Mouse (Mus musculus) heart, embryonic 16.5 days (tissue): Measurements from ENCODE around the gene Kiss1r. TPM values are rescaled to one million over a fixed set of nuclear protein-coding genes. Genes with fewer than 3 reads are reported as not detected.

Experiments used
- ATAC-seq: fragments of 200-750 bp; cut with Nextera tagmentation; replicated peaks from 2 replicates; pipeline ENCODE4 v1.8.0; 2017; ENCODE audit warnings: moderate number of reproducible peaks; ENCODE audit not compliant: insufficient read depth, low FRiP score; ENCODE audit errors: extremely low read depth
- H3K27ac ChIP-seq: fragments of 300-500 bp; sonication (generic); 2 replicates; pipeline ENCODE4 v1.5.1; 2014; ENCODE audit warnings: mild to moderate bottlenecking, low read length, control low read depth, moderate library complexity
- H3K27me3 ChIP-seq: fragments of 300-500 bp; sonication (generic); 2 replicates; pipeline ENCODE4 v1.6.1; 2014; ENCODE audit warnings: low read length, mixed read lengths; ENCODE audit not compliant: control insufficient read depth, insufficient read depth
- H3K36me3 ChIP-seq: fragments of 300-500 bp; sonication (generic); 2 replicates; pipeline ENCODE4 v1.6.1; 2014; ENCODE audit not compliant: control insufficient read depth, insufficient read depth
- H3K4me1 ChIP-seq: fragments of 300-500 bp; sonication (generic); 2 replicates; pipeline ENCODE4 v1.6.1; 2014; ENCODE audit warnings: low read length, mixed read lengths; ENCODE audit not compliant: control insufficient read depth, insufficient read depth
- H3K4me2 ChIP-seq: fragments of 300-500 bp; sonication (generic); 2 replicates; pipeline ENCODE4 v1.6.1; 2014; ENCODE audit warnings: low read depth, mild to moderate bottlenecking, control low read depth, low read length
- H3K4me3 ChIP-seq: fragments of 300-500 bp; sonication (generic); 2 replicates; pipeline ENCODE4 v1.5.1; 2014; ENCODE audit warnings: mild to moderate bottlenecking, control low read depth, low read length
- H3K9ac ChIP-seq: fragments of 300-500 bp; sonication (generic); 2 replicates; pipeline ENCODE4 v1.6.1; 2014; ENCODE audit warnings: low read length, control low read depth
- H3K9me3 ChIP-seq: fragments of 300-500 bp; sonication (generic); replicated peaks from 2 replicates; pipeline ENCODE4 v1.6.1; 2016; ENCODE audit warnings: low read length; ENCODE audit not compliant: control insufficient read depth
- WGBS: fragments of 180-500 bp; shearing (Covaris S2); extraction: QIAGEN DNeasy Blood & Tissue Kit; methylation state at CpG from one replicate; pipeline ENCODE4 v1.1.7; 2014; 5-methylcytosine and 5-hydroxymethylcytosine counted together
- polyA plus RNA-seq: library from polyadenylated mRNA; unstranded; fragments of >200 nt; fragmentation: Nextera tagmentation; extraction: Ambion mirVana; gene quantifications from 2 replicates; pipeline ENCODE4 v1.2.1, GENCODE M21; 2015

Gene Kiss1r
- polyA plus RNA-seq, 1 experiment from 2014 or later, result 0.64 TPM

DNA sequence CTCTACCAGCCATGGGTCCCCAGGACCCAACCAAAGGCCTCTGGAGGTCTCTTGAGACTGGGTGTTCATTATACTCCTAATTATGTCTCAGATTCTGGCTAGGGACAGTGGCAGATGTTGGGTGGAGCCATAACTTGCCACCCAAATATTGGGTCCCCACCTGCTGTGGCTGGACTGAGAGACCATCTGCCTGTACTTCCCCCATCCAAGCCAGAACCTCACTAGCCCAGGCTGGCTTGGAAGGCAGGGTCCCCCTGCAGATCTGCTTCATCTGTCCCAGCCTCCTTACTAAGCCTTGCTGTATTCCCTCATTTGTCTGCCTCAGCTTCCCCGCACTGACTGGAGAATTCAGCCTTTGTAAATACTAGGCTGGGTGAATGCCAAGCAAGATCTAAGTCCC, 51.4 kb downstream of the Kiss1r start:
- Histone ChIP-seq H3K4me3 (no peak overlapping the region), H3K36me3 (peaks cover 29% of the 10 kb centered on the region), H3K27me3 (peaks cover 23% of the 10 kb centered on the region), H3K4me2 (no peak overlapping the region), H3K9ac (no peak overlapping the region), H3K27ac (no peak overlapping the region), H3K9me3 (no peaks in the 10 kb centered on the region), H3K4me1 (peaks cover 9% of the 10 kb centered on the region)
- 73% methylated on average over 1 of the region's 1 CpGs for WGBS
- ATAC-seq, result no peak

GRCm38 (mm10) chr10:79969124-79969568, 52.4 kb downstream of the Kiss1r start:
- 16% methylated on average over 3 of the region's 3 CpGs for WGBS
- Histone ChIP-seq H3K27ac (no peak overlapping the region), H3K36me3 (peaks cover 24% of the 10 kb centered on the region), H3K4me2 (no peak overlapping the region), H3K9ac (no peak overlapping the region), H3K4me1 (peaks cover 9% of the 10 kb centered on the region), H3K9me3 (no peaks in the 10 kb centered on the region), H3K4me3 (no peak overlapping the region), H3K27me3 (peaks cover 23% of the 10 kb centered on the region)
- ATAC-seq, result no peak

DNA sequence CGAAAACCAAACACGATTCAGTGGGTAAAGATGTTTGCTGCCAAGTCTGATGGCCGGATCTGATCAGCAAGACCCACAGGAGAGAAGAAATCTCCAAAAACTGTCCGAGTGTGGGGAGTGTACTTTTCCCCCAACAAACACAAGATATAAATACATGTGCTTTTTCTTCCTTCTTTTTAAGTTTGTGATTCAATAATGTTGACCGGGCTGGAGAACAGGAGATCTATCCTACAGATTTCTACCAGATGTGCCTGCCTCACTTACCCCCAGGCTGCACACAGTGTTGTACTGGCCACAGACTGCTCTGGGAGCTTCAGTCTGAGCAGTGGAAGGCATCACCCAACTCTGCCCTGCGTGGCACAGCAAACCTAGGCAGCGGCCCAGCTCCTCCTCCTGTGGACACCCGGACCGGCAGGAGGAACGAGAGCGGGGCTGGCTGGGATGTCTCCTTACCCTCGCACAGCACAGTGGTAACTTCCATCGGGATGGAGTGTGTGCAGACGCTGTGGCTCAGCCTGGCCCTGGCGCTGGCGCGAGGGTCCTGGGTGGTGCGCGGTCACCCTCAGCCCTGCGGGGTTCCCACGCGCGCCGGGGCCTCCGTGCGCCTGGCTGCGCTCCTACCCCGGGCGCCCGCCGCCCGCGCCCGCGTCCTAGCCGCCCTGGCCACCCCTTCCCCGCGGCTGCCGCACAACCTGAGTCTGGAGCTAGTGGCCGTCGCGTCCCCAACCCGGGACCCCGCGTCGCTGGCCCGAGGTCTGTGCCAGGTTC, 53.8 kb downstream of the Kiss1r start, which contains the start of gene Grin3b:
TSS of gene Grin3b (plus strand) at position 301 of the 768 bp plus-strand sequence.
- peaks cover 9% of the 10 kb centered on the region for H3K4me1 ChIP-seq
- H3K4me2 ChIP-seq, result peak within 1 kb of the TSS; percentile 74
- peak within 1 kb of the TSS; percentile 65 for H3K9ac ChIP-seq
- no peak within 1 kb of the TSS for H3K27ac ChIP-seq
- H3K4me3 ChIP-seq, result peak within 1 kb of the TSS; percentile 54
- H3K36me3 ChIP-seq, result peaks cover 18% of the 10 kb centered on the region; the same call in 1 of the 2 replicates
- no peaks in the 10 kb centered on the region for H3K9me3 ChIP-seq
- WGBS, result 8% methylated on average over 47 of the region's 47 CpGs
- ATAC-seq, result no peak; the same call in 1 of the 2 replicates
- H3K27me3 ChIP-seq, result peaks cover 23% of the 10 kb centered on the region

DNA sequence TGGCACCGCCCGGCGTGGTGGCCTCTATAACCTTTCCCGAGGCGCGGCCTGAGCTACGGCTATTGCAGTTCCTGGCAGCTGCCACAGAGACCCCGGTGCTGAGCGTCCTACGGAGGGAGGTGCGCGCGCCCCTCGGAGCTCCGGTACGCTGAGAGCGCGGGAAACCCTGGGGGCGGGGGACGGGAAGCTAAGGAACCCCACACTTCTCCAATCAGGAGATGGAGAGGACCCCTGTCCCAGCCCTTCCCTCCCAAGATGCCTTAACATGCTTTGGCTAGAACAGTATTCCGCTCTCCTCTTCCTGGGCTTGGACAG, 54.4 kb downstream of the Kiss1r start:
- peaks cover 23% of the 10 kb centered on the region for H3K36me3 ChIP-seq
- peaks cover 9% of the 10 kb centered on the region for H3K4me1 ChIP-seq
- H3K4me3 ChIP-seq, result peak overlapping the region; percentile 54
- H3K4me2 ChIP-seq, result peak overlapping the region; percentile 74
- H3K27ac ChIP-seq, result no peak overlapping the region
- peaks cover 23% of the 10 kb centered on the region for H3K27me3 ChIP-seq
- no peak for ATAC-seq
- H3K9me3 ChIP-seq, result no peaks in the 10 kb centered on the region
- H3K9ac ChIP-seq, result peak overlapping the region; percentile 65
- 3% methylated on average over 21 of the region's 21 CpGs for WGBS

Other genes with a start within 250 kb of the Kiss1r start
- gene Tpgs1, start 247.6 kb upstream of the Kiss1r start, polyA plus RNA-seq, result 45.5 and 47.0 TPM in 2 replicates
- gene Cdc34, start 234.8 kb upstream of the Kiss1r start, polyA plus RNA-seq, result 98.0 and 101 TPM in 2 replicates
- gene Gzmm, start 228.0 kb upstream of the Kiss1r start, polyA plus RNA-seq, result 1.1 and 1.3 TPM in 2 replicates
- 1,046 and 1,072 TPM in 2 replicates for gene Bsg, start 212.5 kb upstream of the Kiss1r start, polyA plus RNA-seq
- not detected in 2 replicates for gene Hcn2, start 200.3 kb upstream of the Kiss1r start, polyA plus RNA-seq
- 36.1 and 36.3 TPM in 2 replicates for gene Polrmt, start 170.4 kb upstream of the Kiss1r start, polyA plus RNA-seq
- gene Fgf22, start 161.9 kb upstream of the Kiss1r start, polyA plus RNA-seq, result 0.13 TPM in 1 of 2 replicates, not detected in the other
- gene Rnf126, start 150.0 kb upstream of the Kiss1r start, polyA plus RNA-seq, result 56.0 and 57.4 TPM in 2 replicates
- 22.6 and 26.7 TPM in 2 replicates for gene Fstl3, start 139.7 kb upstream of the Kiss1r start, polyA plus RNA-seq
- gene Prss57, start 126.0 kb upstream of the Kiss1r start, polyA plus RNA-seq, result 2.9 and 7.9 TPM in 2 replicates
- gene Palm, start 123.4 kb upstream of the Kiss1r start, polyA plus RNA-seq, result 59.6 and 67.6 TPM in 2 replicates
- gene Misp, start 96.0 kb upstream of the Kiss1r start, polyA plus RNA-seq, result 1.8 and 1.9 TPM in 2 replicates
- gene Ptbp1, start 62.5 kb upstream of the Kiss1r start, polyA plus RNA-seq, result 125 and 146 TPM in 2 replicates
- 1.2 and 1.9 TPM in 2 replicates for gene Prtn3, start 42.5 kb upstream of the Kiss1r start, polyA plus RNA-seq
- gene Plppr3, start 42.3 kb upstream of the Kiss1r start, polyA plus RNA-seq, result 9.1 and 9.8 TPM in 2 replicates
- gene Elane, start 30.7 kb upstream of the Kiss1r start, polyA plus RNA-seq, result 0.20 and 1.1 TPM in 2 replicates
- not detected in 2 replicates for gene Cfd, start 26.1 kb upstream of the Kiss1r start, polyA plus RNA-seq
- gene Med16, start 8.0 kb upstream of the Kiss1r start, polyA plus RNA-seq, result 44.9 and 45.2 TPM in 2 replicates
- gene Gm26602, start 6.1 kb upstream of the Kiss1r start, polyA plus RNA-seq, result 2.4 and 13.2 TPM in 2 replicates
- gene R3hdm4, start 4.2 kb downstream of the Kiss1r start, polyA plus RNA-seq, result 112 and 114 TPM in 2 replicates
- gene Arid3a, start 10.1 kb downstream of the Kiss1r start, polyA plus RNA-seq, result 1.5 and 2.3 TPM in 2 replicates
- 69.6 TPM in 2 replicates for gene Wdr18, start 43.2 kb downstream of the Kiss1r start, polyA plus RNA-seq
- gene Grin3b, start 53.7 kb downstream of the Kiss1r start, polyA plus RNA-seq, result 0.25 and 0.35 TPM in 2 replicates
- gene Tmem259, start 67.4 kb downstream of the Kiss1r start, polyA plus RNA-seq, result 10.6 and 13.5 TPM in 2 replicates
- 218 and 255 TPM in 2 replicates for gene Cnn2, start 71.6 kb downstream of the Kiss1r start, polyA plus RNA-seq
- 3.2 TPM in 2 replicates for gene Abca7, start 79.5 kb downstream of the Kiss1r start, polyA plus RNA-seq
- gene Arhgap45, start 99.7 kb downstream of the Kiss1r start, polyA plus RNA-seq, result 10.9 and 17.7 TPM in 2 replicates
- gene Polr2e, start 122.8 kb downstream of the Kiss1r start, polyA plus RNA-seq, result 136 and 144 TPM in 2 replicates
- 668 and 748 TPM in 2 replicates for gene Gpx4, start 130.2 kb downstream of the Kiss1r start, polyA plus RNA-seq
- gene Sbno2, start 188.6 kb downstream of the Kiss1r start, polyA plus RNA-seq, result 11.7 and 13.5 TPM in 2 replicates
- gene Stk11, start 198.8 kb downstream of the Kiss1r start, polyA plus RNA-seq, result 13.8 and 15.3 TPM in 2 replicates
- gene Atp5d, start 221.7 kb downstream of the Kiss1r start, polyA plus RNA-seq, result 1,107 and 1,132 TPM in 2 replicates
- 2.5 TPM in 2 replicates for gene Cbarp, start 223.9 kb downstream of the Kiss1r start, polyA plus RNA-seq
- 10.3 and 13.0 TPM in 2 replicates for gene Midn, start 231.3 kb downstream of the Kiss1r start, polyA plus RNA-seq
- gene Cirbp, start 249.0 kb downstream of the Kiss1r start, polyA plus RNA-seq, result 85.3 and 87.6 TPM in 2 replicates